Mouse (Mus musculus) lung, embryonic 15.5 days (tissue): ENCODE measurements around the gene Cbln3. TPM values are rescaled to one million over a fixed set of nuclear protein-coding genes. Genes with fewer than 3 reads are reported as not detected.

Source experiments
- ATAC-seq: fragments of 200-750 bp; cut with Nextera tagmentation; 2 replicates; pipeline ENCODE4 v1.8.0; 2017; ENCODE audit warnings: moderate number of reproducible peaks, borderline replicate concordance; ENCODE audit not compliant: low FRiP score, low TSS enrichment; ENCODE audit errors: extremely low read depth
- H3K27ac ChIP-seq: fragments of 300-500 bp; sonication (generic); 2 replicates; pipeline ENCODE4 v1.5.1; 2015; ENCODE audit warnings: moderate library complexity, mild to moderate bottlenecking, inconsistent platforms
- H3K27me3 ChIP-seq: fragments of 300-500 bp; sonication (generic); 2 replicates; pipeline ENCODE4 v1.6.1; 2015; ENCODE audit warnings: inconsistent platforms
- H3K36me3 ChIP-seq: fragments of 300-500 bp; sonication (generic); 2 replicates; pipeline ENCODE4 v1.6.1; 2015; ENCODE audit warnings: inconsistent platforms
- H3K4me1 ChIP-seq: fragments of 300-500 bp; sonication (generic); 2 replicates; pipeline ENCODE4 v1.6.1; 2015; ENCODE audit warnings: inconsistent platforms
- H3K4me2 ChIP-seq: fragments of 300-500 bp; sonication (generic); 2 replicates; pipeline ENCODE4 v1.6.1; 2015; ENCODE audit warnings: inconsistent platforms, mild to moderate bottlenecking, moderate library complexity
- H3K4me3 ChIP-seq: fragments of 300-500 bp; sonication (generic); 2 replicates; pipeline ENCODE4 v1.5.1; 2015; ENCODE audit warnings: mild to moderate bottlenecking, inconsistent platforms
- H3K9ac ChIP-seq: fragments of 300-500 bp; sonication (generic); 2 replicates; pipeline ENCODE4 v1.6.1; 2015; ENCODE audit warnings: inconsistent platforms
- H3K9me3 ChIP-seq: fragments of 300-500 bp; sonication (generic); 2 replicates; pipeline ENCODE4 v1.6.1; 2016; ENCODE audit warnings: inconsistent platforms
- WGBS: fragments of 180-500 bp; shearing (Covaris S2); methylation state at CpG from one replicate; pipeline ENCODE4 v1.1.7; 2015; 5-methylcytosine and 5-hydroxymethylcytosine counted together
- polyA plus RNA-seq: library from polyadenylated mRNA; unstranded; fragments of >200 nt; fragmentation: Nextera tagmentation; extraction: Ambion mirVana; gene quantifications from 2 replicates; pipeline ENCODE4 v1.2.1, GENCODE M21; 2015

Cbln3 gene
- polyA plus RNA-seq, 1 experiment from 2014 or later, result 1.2 TPM

- 6% methylated on average over 14 of the region's 14 CpGs for WGBS
- Histone ChIP-seq H3K4me1 (peaks cover 41% of the 10 kb centered on the region), H3K4me3 (peak overlapping the region; percentile 14), H3K9ac (peak overlapping the region; percentile 4; the same call in 1 of the 2 replicates), H3K36me3 (peaks cover 1% of the 10 kb centered on the region; the same call in 1 of the 2 replicates), H3K27me3 (no peaks in the 10 kb centered on the region), H3K27ac (peak overlapping the region; percentile 63), H3K4me2 (peak overlapping the region; percentile 49), H3K9me3 (no peaks in the 10 kb centered on the region)
- ATAC-seq, result peak; percentile 55; the same call in 1 of the 2 replicates
Measured at GRCm38 (mm10) chr14:55877469-55878315, 6.5 kb downstream of the Cbln3 start.

- peaks cover 36% of the 10 kb centered on the region for H3K4me1 ChIP-seq
- WGBS, result 13% methylated on average over 30 of the region's 30 CpGs
- no peak overlapping the region for H3K27ac ChIP-seq
- H3K9me3 ChIP-seq, result no peaks in the 10 kb centered on the region
- ATAC-seq, result peak; percentile 32; the same call in 1 of the 2 replicates
- peak overlapping the region; percentile 20 for H3K4me3 ChIP-seq
- peak overlapping the region; percentile 45 for H3K4me2 ChIP-seq
- H3K27me3 ChIP-seq, result no peaks in the 10 kb centered on the region
- peaks cover 37% of the 10 kb centered on the region for H3K36me3 ChIP-seq
- no peak overlapping the region for H3K9ac ChIP-seq
Measured at GRCm38 (mm10) chr14:55873714-55874683, 10.2 kb downstream of the Cbln3 start.

- no peak overlapping the region for H3K4me3 ChIP-seq
- H3K27ac ChIP-seq, result no peak overlapping the region
- H3K4me2 ChIP-seq, result peak overlapping the region; percentile 45; the same call in 1 of the 2 replicates
- peaks cover 29% of the 10 kb centered on the region for H3K4me1 ChIP-seq
- no peaks in the 10 kb centered on the region for H3K27me3 ChIP-seq
- H3K36me3 ChIP-seq, result peaks cover 44% of the 10 kb centered on the region
- 75% methylated on average over 8 of the region's 8 CpGs for WGBS
- no peak overlapping the region for H3K9ac ChIP-seq
- no peak for ATAC-seq
- no peaks in the 10 kb centered on the region for H3K9me3 ChIP-seq
Measured at GRCm38 (mm10) chr14:55873242-55873713, 10.9 kb downstream of the Cbln3 start.

- Histone ChIP-seq H3K9ac (no peak overlapping the region), H3K4me3 (no peak overlapping the region), H3K36me3 (peaks cover 52% of the 10 kb centered on the region), H3K9me3 (no peaks in the 10 kb centered on the region), H3K27ac (no peak overlapping the region), H3K4me2 (no peak overlapping the region), H3K27me3 (no peaks in the 10 kb centered on the region), H3K4me1 (peaks cover 22% of the 10 kb centered on the region)
- ATAC-seq, result no peak
- 81% methylated on average over 17 of the region's 17 CpGs for WGBS
Measured at GRCm38 (mm10) chr14:55872551-55872950, 11.6 kb downstream of the Cbln3 start.

- H3K9ac ChIP-seq, result no peak overlapping the region
Measured at GRCm38 (mm10) chr14:55872039-55872438, 12.2 kb downstream of the Cbln3 start.

GRCm38 (mm10) chr14:55869538-55869937 lies 14.7 kb downstream of the Cbln3 start:
- H3K4me3 ChIP-seq, result no peak overlapping the region
- no peak overlapping the region for H3K27ac ChIP-seq
- ATAC-seq, result no peak
- peaks cover 15% of the 10 kb centered on the region for H3K4me1 ChIP-seq
- H3K9me3 ChIP-seq, result no peaks in the 10 kb centered on the region
- H3K9ac ChIP-seq, result no peak overlapping the region
- H3K4me2 ChIP-seq, result no peak overlapping the region
- no peaks in the 10 kb centered on the region for H3K27me3 ChIP-seq
- H3K36me3 ChIP-seq, result peaks cover 81% of the 10 kb centered on the region
- 95% methylated on average over 6 of the region's 6 CpGs for whole genome bisulfite sequencing

More at GRCm38 (mm10) chr14:55872039-55872438, 12.2 kb downstream of the Cbln3 start:
- ATAC-seq, result no peak
- H3K9me3 ChIP-seq, result no peaks in the 10 kb centered on the region
- no peak overlapping the region for H3K27ac ChIP-seq
- 87% methylated on average over 12 of the region's 12 CpGs for WGBS
- H3K27me3 ChIP-seq, result no peaks in the 10 kb centered on the region
- peaks cover 56% of the 10 kb centered on the region for H3K36me3 ChIP-seq
- peaks cover 17% of the 10 kb centered on the region for H3K4me1 ChIP-seq
- H3K4me2 ChIP-seq, result no peak overlapping the region
- H3K4me3 ChIP-seq, result no peak overlapping the region

- H3K4me3 ChIP-seq, result no peak overlapping the region
- H3K4me1 ChIP-seq, result peaks cover 10% of the 10 kb centered on the region
- H3K27ac ChIP-seq, result no peak overlapping the region
- WGBS, result 85% methylated on average over 14 of the region's 14 CpGs
- no peak overlapping the region for H3K4me2 ChIP-seq
- H3K27me3 ChIP-seq, result no peaks in the 10 kb centered on the region
- H3K36me3 ChIP-seq, result peaks cover 91% of the 10 kb centered on the region
- no peak for ATAC-seq
- no peaks in the 10 kb centered on the region for H3K9me3 ChIP-seq
- H3K9ac ChIP-seq, result no peak overlapping the region
Measured at GRCm38 (mm10) chr14:55868230-55869026, 15.8 kb downstream of the Cbln3 start.

- Histone ChIP-seq H3K4me1 (peaks cover 15% of the 10 kb centered on the region), H3K27me3 (no peaks in the 10 kb centered on the region), H3K4me3 (no peak overlapping the region), H3K4me2 (no peak overlapping the region), H3K9ac (no peak overlapping the region), H3K27ac (no peak overlapping the region), H3K36me3 (peaks cover 89% of the 10 kb centered on the region), H3K9me3 (no peaks in the 10 kb centered on the region)
- WGBS, result 30% methylated on average over 4 of the region's 4 CpGs
- ATAC-seq, result no peak
Measured at GRCm38 (mm10) chr14:55866962-55867361, 17.2 kb downstream of the Cbln3 start.

- peaks cover 38% of the 10 kb centered on the region for H3K4me1 ChIP-seq
Measured at GRCm38 (mm10) chr14:55863773-55864172, 20.4 kb downstream of the Cbln3 start.

GRCm38 (mm10) chr14:55862970-55863369 lies 21.2 kb downstream of the Cbln3 start:
- H3K4me1 ChIP-seq, result peaks cover 45% of the 10 kb centered on the region
- no peaks in the 10 kb centered on the region for H3K9me3 ChIP-seq
- WGBS, result 91% methylated on average over 10 of the region's 10 CpGs
- ATAC-seq, result no peak
- no peaks in the 10 kb centered on the region for H3K27me3 ChIP-seq
- peaks cover 55% of the 10 kb centered on the region for H3K36me3 ChIP-seq
- no peak overlapping the region for H3K27ac ChIP-seq
- no peak overlapping the region for H3K9ac ChIP-seq
- H3K4me2 ChIP-seq, result no peak overlapping the region
- H3K4me3 ChIP-seq, result no peak overlapping the region

More at GRCm38 (mm10) chr14:55863773-55864172, 20.4 kb downstream of the Cbln3 start:
- peak; percentile 73; the same call in 1 of the 2 replicates for ATAC-seq
- Histone ChIP-seq H3K4me3 (no peak overlapping the region), H3K27ac (no peak overlapping the region), H3K4me2 (no peak overlapping the region), H3K9me3 (no peaks in the 10 kb centered on the region), H3K9ac (no peak overlapping the region), H3K36me3 (peaks cover 63% of the 10 kb centered on the region), H3K27me3 (no peaks in the 10 kb centered on the region)
- 23% methylated on average over 7 of the region's 7 CpGs for WGBS

- no peak for ATAC-seq
Measured at GRCm38 (mm10) chr14:55862186-55862585, 22.0 kb downstream of the Cbln3 start.

More at GRCm38 (mm10) chr14:55862186-55862585, 22.0 kb downstream of the Cbln3 start:
- H3K4me1 ChIP-seq, result peaks cover 53% of the 10 kb centered on the region
- no peak overlapping the region for H3K4me2 ChIP-seq
- H3K9me3 ChIP-seq, result no peaks in the 10 kb centered on the region
- 53% methylated on average over 6 of the region's 6 CpGs for WGBS
- no peak overlapping the region for H3K4me3 ChIP-seq
- no peaks in the 10 kb centered on the region for H3K27me3 ChIP-seq
- peaks cover 48% of the 10 kb centered on the region for H3K36me3 ChIP-seq
- peak overlapping the region; percentile 10; the same call in 1 of the 2 replicates for H3K9ac ChIP-seq
- no peak overlapping the region for H3K27ac ChIP-seq
